Mouse (Mus musculus) hindlimb bud, embryonic 11.5 days (tissue): Measurements from ENCODE around the gene Tpd52l1.
A peak's percentile ranks its signal among the peaks of the same experiment; 100 is the strongest.

Source experiments
- DNase-seq: peaks from one replicate; pipeline ENCODE4 v3.0.0-alpha.2; 2012; ENCODE audit warnings: low read depth, low spot score; ENCODE audit errors: extremely low spot score

Tpd52l1 gene

DNA sequence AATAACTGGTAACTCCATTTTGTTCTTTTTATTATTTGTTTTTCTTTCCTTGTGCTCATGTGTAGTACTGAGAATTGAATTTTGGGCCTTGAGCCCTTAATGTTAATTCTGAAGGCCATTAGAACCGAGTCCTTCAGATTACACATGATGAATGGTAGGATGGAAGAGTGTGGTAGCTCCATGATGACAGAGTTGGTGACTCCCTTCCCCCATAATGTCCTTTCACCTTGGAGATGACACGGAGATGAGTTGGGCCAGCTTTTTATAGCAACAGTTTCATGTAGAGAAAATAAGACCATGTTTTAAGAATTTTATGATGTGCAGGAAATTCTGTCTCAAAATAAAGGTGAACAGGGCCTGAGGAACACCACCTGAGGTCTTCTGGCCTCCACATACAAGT is 94.7 kb downstream of the Tpd52l1 start:
- DNase-seq, result no peak

GRCm38 (mm10) chr10:31346401-31346800 is 99.4 kb downstream of the Tpd52l1 start:
- DNase-seq, result no peak

- no peak for DNase-seq
Measured at GRCm38 (mm10) chr10:31336432-31336831, 109.3 kb downstream of the Tpd52l1 start.

DNA sequence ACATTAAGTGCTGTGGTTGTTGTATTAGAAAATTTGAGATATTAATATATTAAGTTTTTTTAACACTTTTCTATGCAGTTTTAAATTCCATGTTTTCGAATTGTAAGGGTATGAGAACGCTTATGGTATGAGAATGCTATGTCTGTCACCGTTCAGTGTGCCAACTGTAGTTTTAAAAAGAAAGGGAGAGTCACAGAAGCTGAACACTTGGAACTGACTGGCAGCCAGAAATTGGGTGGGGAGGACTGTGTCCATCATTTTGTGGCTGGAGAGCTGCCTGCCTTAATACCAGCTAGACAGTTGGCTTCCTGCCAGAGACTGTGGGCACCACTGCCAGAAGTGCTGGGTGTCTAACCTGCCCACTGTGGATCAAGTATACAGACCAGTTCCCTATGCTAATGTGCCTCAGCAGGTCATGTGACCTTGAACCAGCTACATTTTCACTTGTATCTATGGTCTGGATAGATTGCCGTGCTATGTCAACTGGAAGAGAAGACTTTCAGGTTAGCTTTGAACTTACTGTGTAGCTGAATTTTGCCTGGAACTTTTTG is 114.5 kb downstream of the Tpd52l1 start:
- DNase-seq, result no peak

GRCm38 (mm10) chr10:31330286-31330962 is 115.3 kb downstream of the Tpd52l1 start:
- DNase-seq, result no peak

DNA sequence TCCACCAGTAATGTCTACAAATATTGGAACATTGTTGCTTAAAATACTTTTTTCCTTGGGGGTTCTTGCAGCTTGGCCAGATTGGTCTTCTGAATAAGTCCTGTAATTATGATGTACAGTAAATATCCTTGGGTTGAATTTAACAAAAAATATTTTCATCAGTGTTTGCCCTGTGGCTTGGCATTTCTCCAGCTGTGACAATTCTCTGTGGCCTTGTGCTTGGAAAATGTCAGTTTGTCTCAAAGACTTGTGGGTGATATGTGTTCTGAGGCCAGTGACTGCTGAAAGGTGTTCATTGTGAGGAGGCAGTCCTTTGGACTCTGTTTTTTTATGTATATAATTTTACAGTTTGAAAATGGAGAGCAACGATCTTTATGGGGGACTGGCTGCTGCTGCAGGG is 116.3 kb downstream of the Tpd52l1 start:
- DNase-seq, result no peak

- DNase-seq, result no peak
Measured at GRCm38 (mm10) chr10:31318491-31318890, 127.3 kb downstream of the Tpd52l1 start.

- peak; percentile 62 for DNase-seq
Measured at GRCm38 (mm10) chr10:31312865-31313848, 132.6 kb downstream of the Tpd52l1 start, which contains the start of gene Hddc2. Gene Hddc2, plus strand, starts transcription at chr10:31313383.

GRCm38 (mm10) chr10:31307024-31307598 is 138.6 kb downstream of the Tpd52l1 start:
- DNase-seq, result no peak

DNA sequence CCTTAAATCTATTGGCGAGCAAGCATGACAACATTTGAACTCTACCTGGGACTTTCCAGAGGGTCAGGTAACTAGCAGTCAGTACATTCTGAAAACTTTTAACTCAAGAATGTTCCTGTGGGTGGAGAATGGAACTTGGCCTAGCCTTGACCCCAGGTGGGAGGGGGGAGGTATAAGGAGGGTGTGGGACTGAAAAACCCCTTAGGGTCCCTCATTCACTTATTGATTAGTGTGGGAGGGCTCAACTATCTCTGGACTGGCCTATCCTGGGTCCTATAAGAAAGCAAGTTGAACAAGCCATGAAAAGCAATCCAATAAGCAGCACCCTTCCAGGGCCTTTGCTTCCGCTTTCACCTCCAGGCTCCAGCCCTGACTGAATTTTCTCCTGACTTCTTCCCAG is 142.3 kb downstream of the Tpd52l1 start:
- no peak for DNase-seq

GRCm38 (mm10) chr10:31300292-31300691 is 145.5 kb downstream of the Tpd52l1 start:
- DNase-seq, result peak; percentile 76

GRCm38 (mm10) chr10:31298921-31299574 is 146.7 kb downstream of the Tpd52l1 start:
- peak; percentile 86 for DNase-seq

- DNase-seq, result no peak
Measured at GRCm38 (mm10) chr10:31298263-31298662, 147.5 kb downstream of the Tpd52l1 start.

GRCm38 (mm10) chr10:31297106-31297505 is 148.7 kb downstream of the Tpd52l1 start:
- no peak for DNase-seq

- DNase-seq, result no peak
Measured at GRCm38 (mm10) chr10:31296458-31296857, 149.3 kb downstream of the Tpd52l1 start.

DNA sequence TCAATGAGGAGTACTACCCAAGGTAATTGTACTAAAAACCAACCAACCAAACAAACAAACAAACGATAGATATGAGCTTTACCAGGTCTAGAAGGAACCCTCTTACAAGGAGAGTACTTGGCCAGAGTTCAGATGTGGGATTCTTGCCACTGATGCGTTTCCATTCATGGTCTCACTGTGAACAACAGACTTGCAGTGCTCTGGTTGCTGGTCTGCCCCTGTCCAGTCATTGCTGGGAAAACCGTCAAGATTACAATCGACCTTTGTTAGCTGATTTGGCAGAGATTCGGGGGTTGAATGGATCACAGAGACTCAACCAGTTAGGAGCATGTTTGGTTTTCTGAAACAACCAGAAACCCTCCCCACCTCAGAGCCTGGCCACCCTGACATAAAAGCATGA is 150.1 kb downstream of the Tpd52l1 start:
- no peak for DNase-seq

DNA sequence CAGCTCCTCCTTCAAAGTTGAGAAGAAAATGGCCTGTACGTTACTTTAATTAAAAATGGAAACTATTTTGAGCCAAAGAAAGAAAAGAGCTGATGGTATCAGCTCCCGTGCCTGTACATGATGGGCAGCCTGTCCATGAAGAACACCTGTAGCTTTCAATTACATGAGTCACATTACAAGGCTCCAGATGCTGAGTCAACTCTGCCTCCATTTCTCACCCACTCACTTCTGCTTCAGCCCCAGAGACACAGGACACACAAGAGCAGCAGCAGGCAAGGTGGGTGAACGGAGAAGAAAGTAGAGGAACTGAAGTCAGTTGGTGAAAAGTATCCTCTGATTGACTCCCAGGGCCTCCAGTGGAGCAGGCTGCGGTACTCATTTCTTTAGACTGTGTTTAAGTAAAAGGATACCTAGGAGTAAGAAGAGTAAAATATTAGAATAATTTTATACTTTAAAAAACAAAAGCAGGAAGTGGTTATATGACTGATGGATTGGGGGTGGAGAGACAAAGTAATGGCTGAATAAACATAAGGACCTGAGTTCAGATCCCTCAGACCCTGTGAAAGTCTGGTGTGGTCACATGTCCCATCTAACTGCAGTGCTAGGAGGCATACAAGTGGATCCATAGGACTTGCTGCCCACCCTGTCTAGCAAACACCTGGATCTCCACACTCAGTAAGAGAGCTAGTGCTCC is 156.9 kb downstream of the Tpd52l1 start:
- no peak for DNase-seq

- no peak for DNase-seq
Measured at GRCm38 (mm10) chr10:31287787-31288186, 158.0 kb downstream of the Tpd52l1 start.
